Mouse (Mus musculus): Measurements from ENCODE around the gene Mef2a.

- TF ChIP-seq POLR2A (IDR thresholded peaks at IDR 0.05; ENCODE audit: extremely low read depth, insufficient read depth, low read length), result peak; percentile 81
- TF ChIP-seq CTCF (IDR thresholded peaks at IDR 0.05; ENCODE audit: extremely low read depth, insufficient read depth, low read length), result no peak
Observed at GRCm38 (mm10) chr7:67372729-67373583, at the start of gene Mef2a.

All from cortical plate, adult 2 months (tissue).